Mouse (Mus musculus) erythroid progenitor cell, adult 5-6 weeks (primary cell): ENCODE data around the gene Gpr156. TPM values are rescaled to one million over a fixed set of nuclear protein-coding genes. Genes with fewer than 3 reads are reported as not detected.

Experiments
- ATAC-seq: replicated peaks from 2 replicates; pipeline ENCODE4 v1.8.0; 2016; ENCODE audit warnings: moderate number of reproducible peaks, mild to moderate bottlenecking, moderate TSS enrichment, inconsistent platforms; ENCODE audit not compliant: poor library complexity, low FRiP score, severe bottlenecking
- total RNA-seq, 2 experiments: library from RNA; stranded (forward) in 1 of 2; stranded (reverse) in 1 of 2; fragments of 150-400 nt in 1 of 2; fragments of 186-747, 209-891 nt in 1 of 2; gene quantifications; 2 replicates each; pipeline versions ENCODE4 v1.2.3 to v1.2.4; 2015 to 2017; ENCODE audit warnings: low replicate concordance in 2 of 2

Gpr156 gene
- total RNA-seq, 2 experiments from 2014 or later, result not detected

GRCm38 (mm10) chr16:37911086-37911485 lies 5.2 kb upstream of the Gpr156 start:
- ATAC-seq, result no peak

GRCm38 (mm10) chr16:37916818-37917201 lies 514 bp downstream of the Gpr156 start:
- ATAC-seq, result no peak

GRCm38 (mm10) chr16:37919000-37919399 lies 2.7 kb downstream of the Gpr156 start:
- ATAC-seq, result no peak

GRCm38 (mm10) chr16:37920842-37921409 lies 4.6 kb downstream of the Gpr156 start:
- ATAC-seq, result no peak

- ATAC-seq, result no peak
These were observed 9.8 kb downstream of the Gpr156 start for GRCm38 (mm10) chr16:37926087-37926486.

- no peak for ATAC-seq
These were observed 10.8 kb downstream of the Gpr156 start for GRCm38 (mm10) chr16:37927117-37927516.

- no peak for ATAC-seq
These were observed 12.7 kb downstream of the Gpr156 start for GRCm38 (mm10) chr16:37929006-37929405.

GRCm38 (mm10) chr16:37929626-37930025 lies 13.3 kb downstream of the Gpr156 start:
- ATAC-seq, result no peak

GRCm38 (mm10) chr16:37934932-37935331 lies 18.6 kb downstream of the Gpr156 start:
- ATAC-seq, result no peak

GRCm38 (mm10) chr16:37937276-37937675 lies 21.0 kb downstream of the Gpr156 start:
- no peak for ATAC-seq

- ATAC-seq, result no peak
These were observed 22.1 kb downstream of the Gpr156 start for GRCm38 (mm10) chr16:37938125-37939081.

- ATAC-seq, result no peak
These were observed 23.0 kb downstream of the Gpr156 start for GRCm38 (mm10) chr16:37939082-37939863.

- ATAC-seq, result no peak
These were observed 24.0 kb downstream of the Gpr156 start for GRCm38 (mm10) chr16:37940291-37940690.

- ATAC-seq, result no peak
These were observed 27.4 kb downstream of the Gpr156 start for GRCm38 (mm10) chr16:37943701-37944100.

- ATAC-seq, result no peak
These were observed 28.9 kb downstream of the Gpr156 start for GRCm38 (mm10) chr16:37945031-37945796.

GRCm38 (mm10) chr16:37947160-37947559 lies 30.9 kb downstream of the Gpr156 start:
- no peak for ATAC-seq

- ATAC-seq, result no peak
These were observed 32.1 kb downstream of the Gpr156 start for GRCm38 (mm10) chr16:37948365-37948764.

GRCm38 (mm10) chr16:37951171-37951570 lies 34.9 kb downstream of the Gpr156 start:
- no peak for ATAC-seq

- no peak for ATAC-seq
These were observed 36.9 kb downstream of the Gpr156 start for GRCm38 (mm10) chr16:37953186-37953585.
